Mouse (Mus musculus) spleen, postnatal 14 days (tissue): ENCODE measurements around the gene Syt16.

ENCODE experiments used
- DNase-seq, 2 experiments: peaks; one replicate each; pipeline ENCODE4 v3.0.0; 2021 to 2022; ENCODE audit warnings: low spot score in 2 of 2

The Syt16 gene

DNA sequence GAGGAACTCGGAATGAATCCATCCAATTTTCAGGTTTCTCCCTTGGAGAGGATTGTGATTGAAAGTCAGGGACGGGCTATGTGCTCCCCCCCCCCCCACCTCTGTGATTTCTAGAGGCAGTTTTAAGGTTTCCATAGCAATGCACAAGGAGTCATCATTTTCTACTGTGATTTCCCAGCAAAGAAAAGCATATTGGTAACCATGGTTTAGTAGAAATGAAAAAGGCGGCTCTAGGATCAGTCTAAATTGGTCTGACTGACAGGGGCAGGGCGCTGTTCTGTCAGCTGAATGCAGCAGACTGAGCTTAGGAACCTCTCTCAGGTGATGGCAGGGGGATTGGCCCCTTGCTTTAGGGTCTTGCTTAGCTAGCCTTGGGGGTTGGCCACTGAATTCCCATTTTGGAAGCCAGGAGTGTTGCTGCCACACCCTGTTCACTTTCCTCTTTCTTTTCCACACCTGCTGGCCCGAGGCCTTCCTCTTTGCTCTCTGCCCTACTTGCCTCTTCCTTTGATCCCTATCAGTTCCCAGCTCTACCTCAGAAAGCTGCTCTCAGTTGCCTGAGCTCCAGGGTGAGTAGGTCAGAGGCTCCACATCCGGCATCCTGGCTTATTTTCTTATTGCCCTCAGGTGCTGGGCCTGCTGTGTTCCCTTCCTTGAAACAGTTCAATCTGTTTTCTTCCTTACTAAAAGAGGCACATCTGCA lies 108.5 kb downstream of the Syt16 start:
- no peak for DNase-seq

DNA sequence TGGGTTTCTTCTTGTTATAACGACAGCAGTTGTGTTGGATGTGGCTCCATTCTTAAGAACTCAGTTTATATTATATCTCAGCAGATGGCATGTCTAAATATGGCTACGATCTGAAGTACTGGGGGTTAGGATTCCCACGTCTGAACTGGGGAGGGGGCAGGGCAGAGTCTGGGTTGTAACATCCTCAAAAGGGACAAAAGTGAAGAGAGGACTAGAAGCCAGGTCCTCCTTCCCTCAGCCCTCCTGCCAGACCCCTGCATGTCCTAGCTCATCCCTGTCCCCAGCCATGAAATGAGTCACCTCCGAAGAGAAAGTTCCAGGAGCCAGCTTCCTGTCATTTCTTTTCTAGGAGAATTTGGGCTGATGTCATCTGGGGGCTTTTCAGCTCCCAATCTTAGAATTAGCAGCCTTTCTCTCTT lies 111.2 kb downstream of the Syt16 start:
- no peak for DNase-seq

DNA sequence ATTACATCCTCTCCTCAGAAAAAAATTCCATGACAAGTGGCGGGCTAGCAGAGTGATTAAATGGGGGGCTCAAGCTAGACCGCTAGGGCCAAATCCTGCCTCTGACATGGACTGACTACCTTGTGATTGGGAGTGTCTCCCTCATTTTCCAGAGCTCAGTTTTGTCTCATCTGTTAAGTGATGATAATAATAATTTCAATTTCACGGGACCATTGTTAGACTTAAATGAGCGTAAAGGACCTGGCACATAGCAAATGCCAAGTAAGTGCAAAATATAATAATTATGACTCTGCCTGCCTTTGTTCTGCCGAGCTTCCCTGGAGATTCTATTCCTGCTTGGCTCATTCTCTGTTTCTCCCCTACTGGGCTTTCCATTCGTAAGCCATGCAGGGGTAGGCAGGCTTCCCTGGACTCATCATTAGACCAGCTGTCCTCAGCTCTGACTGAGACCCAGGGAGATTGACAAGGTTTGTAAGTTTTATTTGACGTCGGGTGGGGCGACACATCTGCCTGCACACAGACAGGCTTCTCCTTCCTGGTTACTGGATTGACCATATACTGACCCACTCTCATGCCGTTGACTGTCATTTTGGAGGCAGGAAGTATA lies 112.1 kb downstream of the Syt16 start:
- no peak for DNase-seq

DNA sequence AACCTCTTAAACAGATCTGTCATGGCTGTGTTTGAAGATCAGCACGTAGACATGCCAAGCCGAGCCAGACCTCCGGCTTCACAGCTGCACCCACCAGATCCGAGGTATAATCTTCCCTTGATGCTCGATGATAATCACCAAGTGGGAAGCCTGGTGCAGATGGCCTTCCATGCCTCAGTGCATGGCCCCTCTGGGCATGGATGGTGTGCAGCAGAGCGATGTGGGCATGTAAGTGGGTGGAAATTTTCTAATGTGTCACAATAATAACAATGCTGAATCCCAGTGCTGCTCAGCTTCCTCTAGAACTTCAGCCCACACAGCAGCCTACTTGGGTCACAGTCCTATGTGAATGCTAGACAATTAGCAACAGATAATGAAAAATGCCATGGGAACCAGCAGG lies 119.4 kb downstream of the Syt16 start:
- no peak for DNase-seq

DNA sequence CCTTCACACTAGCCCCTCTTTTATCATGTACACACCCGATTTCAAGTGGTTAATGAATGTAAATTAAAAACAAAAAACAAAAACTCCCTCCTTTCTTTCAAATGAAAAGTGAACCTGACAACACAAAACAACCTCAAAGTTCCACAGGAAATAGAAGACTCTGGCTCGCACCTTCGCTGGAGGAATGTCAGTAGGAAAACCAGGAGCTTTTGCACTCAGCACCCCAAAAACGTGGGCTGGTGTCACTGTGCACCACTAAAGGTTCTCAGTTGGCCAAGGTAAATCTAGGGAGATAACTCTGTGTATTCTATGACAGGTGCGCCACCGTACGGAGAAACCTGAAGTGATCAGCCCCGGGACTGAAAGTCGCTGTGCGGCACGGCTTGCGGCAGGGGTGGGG lies 128.3 kb downstream of the Syt16 start:
- no peak for DNase-seq

DNA sequence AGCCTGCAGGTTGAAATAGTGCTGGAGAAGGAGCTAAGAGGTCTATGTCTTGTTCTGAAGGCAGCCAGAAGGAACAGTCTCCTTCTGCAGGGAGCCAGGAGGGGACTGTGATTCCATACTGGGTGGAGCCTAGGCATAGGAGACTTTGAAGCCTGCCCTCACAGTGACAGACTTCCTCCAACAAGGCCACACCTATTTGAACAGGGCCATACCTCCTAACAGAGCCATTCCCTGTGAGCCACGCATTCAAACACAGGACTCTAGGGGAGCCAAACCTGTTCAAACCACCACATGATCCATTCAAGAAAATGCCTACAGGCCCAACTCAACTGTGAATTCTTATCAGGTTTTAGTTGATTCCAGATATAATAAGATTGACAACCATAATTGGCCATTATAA lies 130.8 kb downstream of the Syt16 start:
- DNase-seq, result no peak

DNA sequence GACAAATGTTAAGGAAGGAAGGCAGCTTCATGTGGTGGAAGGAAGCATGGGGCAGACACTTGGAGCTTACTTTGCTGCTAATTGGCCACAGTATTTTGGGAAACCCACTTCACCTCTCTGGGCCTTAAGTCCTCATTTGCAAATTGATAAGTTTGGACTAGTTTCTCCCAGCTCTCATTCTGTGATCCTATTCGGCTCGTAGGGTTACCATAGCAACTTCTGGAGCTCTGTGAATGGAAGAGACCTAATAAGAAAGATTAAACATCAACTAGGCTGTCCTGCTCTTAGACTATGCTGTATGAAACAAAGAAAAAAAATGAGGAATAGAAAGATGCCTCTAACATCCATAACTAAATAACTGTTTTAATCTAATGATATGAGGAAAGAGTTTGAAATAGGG lies 134.3 kb downstream of the Syt16 start:
- DNase-seq, result no peak

DNA sequence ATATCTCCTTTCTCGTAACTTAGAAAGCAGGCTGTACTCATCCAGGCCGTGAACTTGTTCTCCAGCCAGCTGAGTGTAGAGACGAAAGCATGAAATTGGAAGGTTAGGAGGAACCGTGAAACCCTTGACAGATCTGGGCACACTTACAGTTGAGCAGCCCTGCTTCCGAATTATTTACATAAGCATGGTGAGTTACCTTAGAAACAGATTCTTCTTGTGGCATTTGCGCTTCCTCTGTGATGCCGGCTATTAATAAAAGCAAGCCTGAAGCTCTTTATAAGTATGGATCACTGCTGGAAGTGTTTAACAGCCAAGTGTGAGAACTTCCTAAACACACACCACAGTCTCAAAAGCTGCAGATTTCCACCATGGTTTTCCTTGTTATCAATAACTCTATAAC lies 144.7 kb downstream of the Syt16 start:
- DNase-seq, result no peak

DNA sequence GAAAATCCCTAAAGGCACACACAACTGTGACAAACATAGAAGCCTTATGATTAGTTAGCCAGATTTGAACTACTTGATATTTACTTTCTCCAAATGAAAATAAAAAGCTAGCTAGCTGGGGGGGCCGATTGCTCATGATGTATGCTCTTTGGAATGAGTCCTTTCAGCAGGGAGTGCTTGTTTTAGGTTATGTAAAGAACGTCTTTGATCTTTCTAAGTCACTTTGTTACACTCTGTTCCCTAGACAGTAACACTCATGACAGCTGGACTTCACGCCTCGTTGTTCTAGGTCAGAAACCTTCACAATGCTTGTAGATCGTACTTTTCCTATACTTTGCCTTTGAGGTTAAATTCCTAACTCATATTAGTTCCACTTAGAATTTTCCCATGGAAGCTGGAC lies 146.9 kb downstream of the Syt16 start:
- no peak for DNase-seq

DNA sequence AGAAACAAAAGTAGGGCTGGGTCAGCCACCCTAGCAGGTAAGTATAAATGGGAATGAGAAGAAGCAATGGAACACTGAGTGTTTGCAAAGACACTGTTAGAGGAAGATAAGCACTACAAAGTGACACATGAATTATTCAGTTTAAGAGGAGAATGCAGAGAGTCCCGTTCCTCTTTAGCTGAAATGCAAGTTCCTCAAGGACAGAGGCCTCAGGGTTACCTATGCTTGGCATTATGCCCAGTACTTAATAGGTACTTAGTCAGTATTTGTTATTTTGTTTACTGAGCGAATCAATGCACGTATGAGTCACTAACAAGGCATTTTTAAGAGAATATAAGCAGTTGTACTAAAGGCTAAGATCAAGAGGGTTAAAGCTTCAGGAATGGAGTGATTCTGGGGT lies 163.3 kb downstream of the Syt16 start:
- no peak for DNase-seq

DNA sequence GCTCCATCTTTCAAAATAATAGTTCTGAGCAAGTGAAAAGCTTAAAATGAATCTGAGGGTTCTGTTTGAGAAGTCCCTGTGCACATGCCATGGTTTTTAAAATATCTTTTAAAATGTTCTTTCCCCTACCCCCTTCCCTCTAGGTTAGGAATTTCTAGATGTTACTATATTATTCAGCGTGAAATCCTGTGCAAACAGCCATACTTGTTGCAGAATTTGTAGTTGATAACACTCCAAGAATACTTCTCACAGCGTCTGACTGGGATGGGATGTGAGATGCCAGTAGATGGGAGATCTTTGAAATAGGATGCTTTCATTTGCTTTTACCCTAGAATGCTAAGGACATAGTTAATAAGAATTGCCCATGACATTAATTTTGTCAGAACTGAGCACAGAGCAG lies 165.6 kb downstream of the Syt16 start:
- no peak for DNase-seq

DNA sequence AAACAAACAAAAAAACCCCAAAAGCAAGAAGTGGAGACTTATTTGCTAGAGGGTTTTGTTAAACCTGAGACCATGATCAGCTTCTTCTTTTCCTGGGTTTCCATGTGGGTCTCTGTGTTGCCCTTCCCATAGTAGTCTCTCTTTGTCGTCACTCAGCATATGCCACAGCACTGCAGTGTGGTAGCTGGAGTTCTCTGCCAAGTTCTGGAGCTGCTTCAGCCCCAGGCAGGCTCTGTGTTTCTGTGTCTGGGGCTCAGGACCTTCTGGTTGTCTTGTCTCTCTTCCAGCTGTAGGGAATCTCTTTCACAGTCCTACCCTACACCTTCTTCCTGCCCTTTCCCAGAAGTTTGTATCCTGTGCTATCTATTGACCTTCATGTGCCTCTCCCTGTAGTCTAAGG lies 173.8 kb downstream of the Syt16 start:
- DNase-seq, result no peak

DNA sequence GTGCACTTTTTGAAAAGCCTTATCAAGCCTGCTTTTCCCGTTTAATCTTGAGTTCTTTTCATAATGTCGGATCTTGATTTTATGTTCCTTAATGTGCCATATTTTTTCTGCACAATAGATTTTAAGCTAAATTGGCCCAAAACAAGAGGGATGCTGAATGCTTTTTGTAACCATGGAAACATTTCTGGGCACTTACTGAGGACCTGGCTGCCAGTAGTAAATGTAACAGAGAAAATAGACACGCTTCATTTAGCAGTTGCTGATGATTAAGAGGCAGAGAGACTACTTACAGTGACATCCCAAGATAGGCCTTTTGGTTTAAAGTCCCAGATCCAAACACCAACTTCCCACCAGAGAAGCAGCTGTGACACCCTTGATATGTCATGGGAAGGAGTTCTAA lies 176.4 kb downstream of the Syt16 start:
- DNase-seq, result no peak

DNA sequence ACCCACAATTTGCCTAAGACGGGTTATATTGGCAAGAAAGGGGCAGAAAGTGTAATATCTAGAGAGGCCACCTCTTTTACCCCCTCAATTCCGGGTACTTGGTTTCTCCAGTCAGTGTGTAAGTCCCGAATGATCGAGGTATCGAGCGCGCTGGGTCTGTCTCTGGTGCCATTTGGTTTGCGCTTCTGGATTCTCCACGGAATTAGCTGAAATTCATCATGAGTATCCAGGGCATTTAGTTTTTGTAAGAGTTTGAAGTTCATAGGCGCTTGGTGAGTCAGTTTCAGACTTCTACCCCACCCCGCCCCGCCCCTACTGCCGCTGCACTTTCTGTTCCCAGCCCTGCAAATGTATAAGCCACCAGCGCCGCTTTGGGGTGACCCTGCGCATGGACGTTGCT lies 187.1 kb downstream of the Syt16 start:
- DNase-seq, result no peak

DNA sequence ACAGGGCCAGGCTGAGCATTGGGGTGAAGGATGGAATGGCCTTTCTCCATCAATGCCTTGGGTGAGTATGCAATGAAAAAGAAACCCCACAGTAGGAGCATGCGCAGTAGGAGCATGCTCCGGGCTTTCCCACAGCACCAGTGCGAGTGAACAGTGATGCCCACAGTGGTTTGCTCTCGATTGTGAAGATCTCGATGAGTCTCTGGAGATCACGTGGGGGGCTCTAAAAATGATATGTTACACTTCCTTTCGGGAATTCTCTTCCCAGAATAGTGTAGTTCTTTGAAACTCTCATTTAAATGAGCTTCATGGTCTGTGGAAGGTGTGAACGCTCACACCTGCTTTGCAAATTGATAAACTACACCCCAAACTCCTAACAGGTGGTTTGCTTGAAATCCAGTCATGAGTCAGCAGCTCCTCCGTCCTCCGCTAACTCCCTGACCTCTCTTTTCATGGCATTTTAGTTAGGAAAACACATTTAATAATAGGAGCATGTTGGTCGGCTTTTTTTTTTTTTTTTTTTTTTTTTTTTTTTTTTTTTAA lies 190.9 kb downstream of the Syt16 start:
- DNase-seq, result no peak

DNA sequence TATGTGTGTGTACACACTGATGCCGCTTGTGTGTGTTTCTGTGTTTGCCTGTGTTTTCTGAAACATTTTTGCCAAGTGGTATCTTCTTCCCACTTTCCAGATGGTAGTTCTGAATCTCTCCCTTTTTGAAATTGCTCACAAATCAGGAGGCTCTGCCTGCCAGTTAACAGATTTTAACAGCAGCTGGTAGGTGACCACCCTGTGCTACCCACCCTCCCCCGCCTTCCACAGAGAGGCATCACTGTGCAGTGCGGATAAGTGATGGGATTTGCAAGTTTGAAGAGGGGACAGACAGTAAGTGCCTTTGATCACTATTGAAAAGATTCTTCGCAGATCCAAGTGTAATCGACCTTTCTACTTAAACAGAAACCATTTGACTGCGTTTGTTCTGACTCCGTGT lies 191.4 kb downstream of the Syt16 start:
- DNase-seq, result no peak

DNA sequence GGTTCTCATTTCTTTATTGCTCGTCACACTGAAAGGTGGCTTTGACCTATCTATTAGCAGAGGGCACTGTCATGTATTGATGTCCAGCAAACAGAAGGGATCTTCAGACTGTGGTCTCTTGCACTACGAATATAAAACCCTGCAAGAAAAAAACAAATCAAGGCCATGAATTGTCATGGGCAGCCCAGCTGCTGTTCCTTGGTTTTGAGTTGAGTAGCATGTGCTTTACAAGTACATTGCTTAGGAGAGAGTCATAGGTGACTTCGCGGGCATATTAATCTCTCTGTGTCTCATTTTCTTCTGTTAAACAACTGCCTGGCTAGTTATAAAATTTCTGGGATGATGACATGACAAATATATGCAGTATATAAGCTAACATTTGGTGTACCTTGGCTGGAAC lies 192.4 kb downstream of the Syt16 start:
- no peak for DNase-seq

DNA sequence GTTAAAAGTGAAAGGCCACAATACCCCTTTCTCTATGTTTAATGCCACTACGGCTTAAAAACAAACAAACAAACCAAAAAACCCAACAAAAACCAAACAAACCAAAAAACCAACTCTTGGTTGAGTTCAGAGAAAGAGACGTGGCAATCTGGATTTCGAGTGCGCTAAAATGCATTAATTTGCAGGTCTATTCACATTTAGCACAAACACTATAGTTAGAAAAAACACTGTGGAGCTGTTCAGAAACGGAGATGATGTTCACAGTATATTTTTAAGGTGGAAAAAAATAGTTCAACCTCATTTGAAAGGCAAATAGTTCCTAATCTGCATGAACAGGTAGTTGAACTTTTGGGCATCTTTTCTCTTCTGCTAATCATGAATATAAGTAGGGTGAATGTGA lies 192.8 kb downstream of the Syt16 start:
- DNase-seq, result no peak

DNA sequence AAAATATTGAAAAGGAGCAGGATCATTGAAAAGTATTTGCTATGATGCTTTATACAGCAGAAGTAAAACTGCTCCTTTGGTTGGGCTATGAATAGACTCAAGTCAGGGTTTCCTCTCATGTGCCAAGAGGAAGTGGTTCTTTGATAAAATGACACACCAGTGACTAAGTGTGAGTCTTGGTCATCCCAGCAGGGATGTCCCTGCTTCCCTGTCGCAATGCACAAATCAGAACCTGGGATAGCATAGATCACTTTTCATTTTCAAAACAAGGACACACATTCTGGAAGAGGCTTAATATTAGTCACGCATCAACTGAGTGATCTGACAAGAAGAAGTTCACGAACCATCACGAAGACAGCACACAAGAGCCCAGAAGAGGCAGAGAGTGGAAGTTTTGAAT lies 195.1 kb downstream of the Syt16 start:
- no peak for DNase-seq

DNA sequence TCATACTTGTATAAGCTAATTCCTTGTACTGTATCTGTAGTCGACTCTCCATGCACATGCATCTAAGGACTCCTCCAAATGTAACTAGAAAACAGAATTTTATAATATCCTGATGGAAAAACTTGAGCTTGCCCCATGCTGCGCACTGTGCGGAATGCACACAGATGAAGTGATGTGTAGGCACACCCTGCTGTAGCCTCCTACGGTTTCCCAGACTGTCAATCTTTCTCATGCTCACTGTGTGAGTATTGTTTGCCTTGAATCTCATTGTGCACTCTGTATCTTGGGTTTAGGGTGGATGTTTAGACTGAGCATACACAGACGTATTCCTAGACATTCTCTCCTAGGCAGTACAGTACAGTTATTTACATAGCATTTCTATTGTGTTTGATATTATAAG lies 203.9 kb downstream of the Syt16 start:
- no peak for DNase-seq

DNA sequence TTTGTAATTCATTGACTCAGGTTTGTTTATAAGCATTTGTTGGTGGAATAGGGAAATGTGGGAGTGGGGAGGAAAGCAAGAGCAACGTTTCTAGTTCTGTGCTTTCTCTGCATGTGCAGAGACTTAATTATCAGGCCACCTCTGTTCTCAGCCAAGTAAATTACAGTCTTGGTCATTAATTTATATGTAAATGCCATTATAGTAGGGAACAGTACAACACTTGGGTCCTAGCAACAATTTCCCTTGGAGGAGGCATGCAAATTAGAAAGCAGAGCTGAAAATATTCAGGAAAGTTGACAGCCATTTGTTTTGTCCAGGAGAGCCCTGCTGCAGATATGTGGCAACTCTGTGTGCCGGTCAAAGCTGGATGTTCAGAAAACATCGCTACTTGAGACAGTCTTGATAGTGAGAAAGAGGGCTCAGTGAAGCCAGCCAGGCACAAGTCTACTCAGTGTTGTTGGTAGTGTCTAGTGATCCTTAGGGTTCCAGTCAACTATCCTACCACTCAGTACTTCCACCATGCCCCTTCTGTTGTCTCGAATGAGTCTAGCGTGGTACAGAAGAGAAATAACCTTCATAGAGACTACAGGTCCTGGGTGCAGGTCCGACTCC lies 205.1 kb downstream of the Syt16 start:
- no peak for DNase-seq

DNA sequence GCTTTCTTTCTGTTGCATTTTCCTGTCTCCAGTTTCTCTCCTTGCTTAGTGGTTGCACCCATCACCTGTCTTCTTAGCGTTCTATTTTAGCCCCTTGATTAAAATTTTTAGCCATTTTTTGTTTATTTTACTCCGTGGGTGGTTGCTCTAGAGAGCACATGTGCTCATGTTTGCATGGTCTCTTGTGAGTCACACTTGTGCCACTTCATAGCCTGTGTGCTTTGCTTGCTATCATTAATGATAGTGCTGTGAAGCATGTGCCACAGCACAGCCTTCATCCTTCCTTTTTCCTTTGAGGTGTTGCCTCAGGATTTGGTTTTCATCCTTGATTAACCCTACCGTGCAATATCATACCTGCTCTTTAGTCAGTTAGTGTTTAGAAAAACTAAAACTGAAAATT lies 214.7 kb downstream of the Syt16 start:
- DNase-seq, result no peak

DNA sequence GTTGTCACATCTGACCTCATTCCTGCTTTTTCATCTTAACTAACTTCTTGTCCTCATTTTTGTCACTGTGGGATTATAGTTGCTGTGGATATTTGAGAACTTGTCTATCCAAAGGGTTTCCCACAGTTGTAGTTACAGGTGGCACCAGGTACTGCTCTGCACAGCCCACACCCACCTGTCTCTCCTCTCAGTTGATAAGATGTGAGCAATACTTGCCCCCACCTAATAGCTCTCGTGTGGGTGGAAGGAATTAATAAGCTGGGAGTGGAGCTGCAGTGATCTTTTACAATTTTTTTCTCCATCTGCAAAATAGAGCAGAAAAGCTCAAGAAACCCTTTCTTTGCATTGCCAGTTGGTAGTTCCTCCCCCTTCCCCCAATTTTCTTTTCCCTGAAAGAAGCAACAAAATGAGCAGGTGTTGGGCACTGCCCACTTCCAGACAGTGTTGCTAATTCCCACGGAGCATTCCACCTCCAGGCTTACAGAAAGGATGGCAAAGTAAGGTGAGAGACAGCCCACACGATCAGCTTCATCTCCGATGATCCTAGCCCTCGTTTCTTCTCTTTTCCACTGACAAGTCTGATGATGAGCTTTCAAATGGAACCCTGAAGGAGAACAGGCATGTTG lies 218.8 kb downstream of the Syt16 start:
- DNase-seq, result no peak
